Mouse (Mus musculus) gastrocnemius, adult 2 months (tissue): ENCODE data around the gene Nfrkb. TPM values are rescaled to one million over a fixed set of nuclear protein-coding genes. Genes with fewer than 3 reads are reported as not detected.

ENCODE experiments used
- DNase-seq: peaks from one replicate; pipeline ENCODE4 v3.0.0; 2022
- H3K27ac ChIP-seq: fragments of 200-600 bp; 2 replicates; pipeline ENCODE4 v1.8.1; 2022; ENCODE audit warnings: mild to moderate bottlenecking
- H3K4me3 ChIP-seq: fragments of 200-600 bp; 2 replicates; pipeline ENCODE4 v1.8.1; 2022; ENCODE audit warnings: mild to moderate bottlenecking, moderate library complexity
- CTCF ChIP-seq: fragments of 200-600 bp; IDR thresholded peaks from 2 replicates; pipeline ENCODE4 v1.8.1; 2022; ENCODE audit warnings: antibody characterized with exemption, mild to moderate bottlenecking, moderate library complexity
- intact Hi-C: fragments of 180-260 bp; cut with DNase I; formaldehyde crosslinking; loops from one replicate; pipeline ENCODE4 v1.15.1; 2025
- total RNA-seq, 2 experiments: library from RNA; stranded (reverse); gene quantifications; 2 replicates each; pipeline ENCODE4 v1.2.3; 2021

Nfrkb gene
- total RNA-seq, 2 experiments from 2014 or later: 10.4 to 11.2 TPM

GRCm38 (mm10) chr9:31384786-31385499 is 1.0 kb upstream of the Nfrkb start:
- Histone ChIP-seq H3K27ac (peak overlapping the region; percentile 91; the same call in 1 of the 2 replicates), H3K4me3 (peak overlapping the region; percentile 82)
- TF ChIP-seq CTCF: no peak
- intact Hi-C loops: no loop called here
- no peak for DNase-seq

- no peak for TF ChIP-seq CTCF
- peak overlapping the region; percentile 82 for H3K4me3 ChIP-seq
- intact Hi-C loops: no loop called here
- peak overlapping the region; percentile 91 for H3K27ac ChIP-seq
- no peak for DNase-seq
These were observed 507 bp upstream of the Nfrkb start for GRCm38 (mm10) chr9:31385500-31385869.

GRCm38 (mm10) chr9:31386368-31387180 is 582 bp downstream of the Nfrkb start:
- DNase-seq: no peak
- Histone ChIP-seq H3K27ac (peak overlapping the region; percentile 91), H3K4me3 (peak overlapping the region; percentile 82)
- no peak for TF ChIP-seq CTCF
- intact Hi-C loops: no loop called here

GRCm38 (mm10) chr9:31387206-31387605 is 1.2 kb downstream of the Nfrkb start:
- H3K27ac ChIP-seq: no peak overlapping the region
- intact Hi-C loops: no loop called here
- DNase-seq: no peak
- H3K4me3 ChIP-seq: peak overlapping the region; percentile 82
- no peak for TF ChIP-seq CTCF

- peak; percentile 78 for DNase-seq
- TF ChIP-seq CTCF: peak; percentile 87
- intact Hi-C loops: loop anchor here (2.0 kb wide), 1 partner anchor 250 kb away; no protein-coding TSS in a partner anchor
- Histone ChIP-seq H3K4me3 (no peak overlapping the region), H3K27ac (no peak overlapping the region)
These were observed 14.4 kb downstream of the Nfrkb start for GRCm38 (mm10) chr9:31400441-31400840.

GRCm38 (mm10) chr9:31404311-31404710 is 18.3 kb downstream of the Nfrkb start:
- no peak for DNase-seq
- intact Hi-C loops: no loop called here
- Histone ChIP-seq H3K4me3 (no peak overlapping the region), H3K27ac (no peak overlapping the region)
- TF ChIP-seq CTCF: no peak

GRCm38 (mm10) chr9:31405217-31405616 is 19.2 kb downstream of the Nfrkb start:
- no peak overlapping the region for H3K27ac ChIP-seq
- DNase-seq: peak; percentile 22
- peak; percentile 64 for TF ChIP-seq CTCF
- intact Hi-C loops: no loop called here
- no peak overlapping the region for H3K4me3 ChIP-seq

GRCm38 (mm10) chr9:31412165-31412564 is 26.2 kb downstream of the Nfrkb start:
- Histone ChIP-seq H3K4me3 (no peak overlapping the region), H3K27ac (no peak overlapping the region)
- no peak for TF ChIP-seq CTCF
- DNase-seq: no peak
- intact Hi-C loops: no loop called here

GRCm38 (mm10) chr9:31418821-31419220 is 32.8 kb downstream of the Nfrkb start:
- TF ChIP-seq CTCF: no peak
- intact Hi-C loops: no loop called here

GRCm38 (mm10) chr9:31422143-31422542 is 36.2 kb downstream of the Nfrkb start:
- no peak for DNase-seq
- TF ChIP-seq CTCF: no peak
- intact Hi-C loops: no loop called here
- no peak overlapping the region for H3K4me3 ChIP-seq
- H3K27ac ChIP-seq: no peak overlapping the region

More at GRCm38 (mm10) chr9:31418821-31419220, 32.8 kb downstream of the Nfrkb start:
- H3K27ac ChIP-seq: no peak overlapping the region
- DNase-seq: no peak
- no peak overlapping the region for H3K4me3 ChIP-seq

- no peak overlapping the region for H3K4me3 ChIP-seq
- TF ChIP-seq CTCF: no peak
- no peak for DNase-seq
- no peak overlapping the region for H3K27ac ChIP-seq
- intact Hi-C loops: no loop called here
These were observed 43.0 kb downstream of the Nfrkb start for GRCm38 (mm10) chr9:31428971-31429370.

- Histone ChIP-seq H3K27ac (no peak overlapping the region), H3K4me3 (no peak overlapping the region)
- no peak for DNase-seq
- intact Hi-C loops: no loop called here
- TF ChIP-seq CTCF: no peak
These were observed 44.0 kb downstream of the Nfrkb start for GRCm38 (mm10) chr9:31430011-31430410.

- H3K4me3 ChIP-seq: no peak overlapping the region
- TF ChIP-seq CTCF: no peak
- no peak overlapping the region for H3K27ac ChIP-seq
- no peak for DNase-seq
- intact Hi-C loops: no loop called here
These were observed 45.8 kb downstream of the Nfrkb start for GRCm38 (mm10) chr9:31431751-31432150.
